Mouse (Mus musculus): Measurements from ENCODE around the gene As3mt.

GRCm38 (mm10) chr19:46658851-46659250 is 48.4 kb upstream of the As3mt start:
- no peak for TF ChIP-seq TAL1 (IDR thresholded peaks at IDR 0.05; ENCODE audit: low read length)
- no peak for TF ChIP-seq GATA1 (IDR thresholded peaks at IDR 0.05; ENCODE audit: low read length)

All from erythroblast, embryonic 14.5 days (primary cell).